Mouse (Mus musculus) C2C12 (cell line): ENCODE measurements around the gene Tspan5. TPM values are rescaled to one million over a fixed set of nuclear protein-coding genes. Genes with fewer than 3 reads are reported as not detected.

Experiments used
- H3K27me3 ChIP-seq: one replicate; pipeline ENCODE4 v1.6.1; 2011; ENCODE audit not compliant: control insufficient read depth, insufficient read depth, insufficient read length
- H3K36me3 ChIP-seq: one replicate; pipeline ENCODE4 v1.6.1; 2011; ENCODE audit not compliant: control insufficient read depth, insufficient read depth
- H3K4me3 ChIP-seq: one replicate; pipeline ENCODE4 v1.5.1; 2011; ENCODE audit warnings: mild to moderate bottlenecking, control low read depth; ENCODE audit not compliant: poor library complexity, insufficient read depth, severe bottlenecking
- H3K79me2 ChIP-seq: one replicate; pipeline ENCODE4 v1.6.1; 2011; ENCODE audit not compliant: control insufficient read depth, insufficient read depth
- H3K79me3 ChIP-seq: one replicate; pipeline ENCODE4 v1.6.1; 2011; ENCODE audit warnings: low read depth, control low read depth
- H3ac ChIP-seq: one replicate; pipeline ENCODE3; 2011; ENCODE audit warnings: low read depth; ENCODE audit not compliant: control insufficient read depth, insufficient read length
- CEBPB ChIP-seq: IDR thresholded peaks from one replicate; pipeline ENCODE4 v1.6.1; 2011; ENCODE audit warnings: low read depth, mild to moderate bottlenecking, control low read depth, moderate library complexity
- CTCF ChIP-seq: IDR thresholded peaks from one replicate; pipeline ENCODE4 v1.5.1; 2011; ENCODE audit not compliant: control insufficient read depth, insufficient read depth, insufficient read length
- FOSL1 ChIP-seq: IDR thresholded peaks from one replicate; pipeline ENCODE4 v1.8.0; 2011; ENCODE audit warnings: mild to moderate bottlenecking, low read length; ENCODE audit not compliant: poor library complexity, insufficient read depth, severe bottlenecking
- MAX ChIP-seq: IDR thresholded peaks from one replicate; pipeline ENCODE4 v1.6.1; 2011; ENCODE audit warnings: mild to moderate bottlenecking, control low read depth
- MYOD1 ChIP-seq: IDR thresholded peaks from one replicate; pipeline ENCODE4 v1.6.1; 2011; ENCODE audit warnings: low read depth; ENCODE audit not compliant: control insufficient read depth, insufficient read length
- MYOG ChIP-seq: IDR thresholded peaks from one replicate; pipeline ENCODE4 v1.6.1; 2011; ENCODE audit not compliant: control insufficient read depth, insufficient read length; ENCODE audit errors: extremely low read depth
- USF1 ChIP-seq: IDR thresholded peaks from one replicate; pipeline ENCODE4 v1.6.1; 2011; ENCODE audit warnings: low read depth, mild to moderate bottlenecking, control low read depth, moderate library complexity
- polyA plus RNA-seq: library from polyadenylated mRNA; unstranded; fragments of >200 nt; fragmentation: generic; extraction: Trizol; gene quantifications from one replicate; pipeline ENCODE4 v1.2.1, GENCODE M21; 2012; ENCODE audit warnings: missing spikeins

Gene Tspan5
- polyA plus RNA-seq, 1 experiment, result 35.7 TPM

GRCm38 (mm10) chr3:138768541-138769093 is 26.6 kb downstream of the Tspan5 start:
- TF ChIP-seq CEBPB, result no peak
- TF ChIP-seq MYOG, result no peak
- TF ChIP-seq MAX, result no peak
- no peak for TF ChIP-seq MYOD1
- no peak for TF ChIP-seq CTCF
- no peak for TF ChIP-seq FOSL1
- no peak for TF ChIP-seq USF1
- no peak overlapping the region for H3ac ChIP-seq
- H3K79me3 ChIP-seq, result peaks cover 45% of the 10 kb centered on the region
- no peaks in the 10 kb centered on the region for H3K36me3 ChIP-seq
- H3K79me2 ChIP-seq, result peaks cover 97% of the 10 kb centered on the region
- H3K27me3 ChIP-seq, result no peaks in the 10 kb centered on the region
- H3K4me3 ChIP-seq, result no peak overlapping the region

GRCm38 (mm10) chr3:138770650-138771331 is 28.8 kb downstream of the Tspan5 start:
- Histone ChIP-seq H3ac (no peak overlapping the region), H3K79me3 (peaks cover 45% of the 10 kb centered on the region), H3K27me3 (no peaks in the 10 kb centered on the region), H3K36me3 (no peaks in the 10 kb centered on the region), H3K79me2 (peaks cover 97% of the 10 kb centered on the region), H3K4me3 (no peak overlapping the region)
- TF ChIP-seq CEBPB (no peak), CTCF (no peak), MAX (no peak)

- Histone ChIP-seq H3K36me3 (no peaks in the 10 kb centered on the region), H3K27me3 (no peaks in the 10 kb centered on the region), H3K79me2 (peaks cover 97% of the 10 kb centered on the region), H3K4me3 (no peak overlapping the region), H3K79me3 (peaks cover 49% of the 10 kb centered on the region), H3ac (no peak overlapping the region)
- TF ChIP-seq CEBPB (no peak), MYOD1 (peak; percentile 23)
Observed at GRCm38 (mm10) chr3:138771549-138772333, 29.7 kb downstream of the Tspan5 start.

- no peak for TF ChIP-seq USF1
- no peak for TF ChIP-seq MYOD1
- no peak for TF ChIP-seq MAX
- no peak for TF ChIP-seq FOSL1
- TF ChIP-seq CEBPB, result no peak
- no peak for TF ChIP-seq MYOG
- TF ChIP-seq CTCF, result no peak
- Histone ChIP-seq H3K79me2 (peaks cover 99% of the 10 kb centered on the region), H3ac (no peak overlapping the region), H3K4me3 (no peak overlapping the region), H3K79me3 (peaks cover 54% of the 10 kb centered on the region), H3K36me3 (no peaks in the 10 kb centered on the region), H3K27me3 (no peaks in the 10 kb centered on the region)
Observed at GRCm38 (mm10) chr3:138773871-138774606, 32.0 kb downstream of the Tspan5 start.

GRCm38 (mm10) chr3:138774607-138774943 is 32.6 kb downstream of the Tspan5 start:
- Histone ChIP-seq H3K4me3 (no peak overlapping the region), H3ac (no peak overlapping the region), H3K79me2 (peaks cover 99% of the 10 kb centered on the region), H3K36me3 (no peaks in the 10 kb centered on the region), H3K79me3 (peaks cover 54% of the 10 kb centered on the region), H3K27me3 (no peaks in the 10 kb centered on the region)
- TF ChIP-seq CTCF (no peak), MAX (no peak), CEBPB (no peak), MYOG (no peak), USF1 (no peak), MYOD1 (no peak), FOSL1 (no peak)
